Mouse (Mus musculus): ENCODE results near the gene Gm28374. TPM values are rescaled to one million over a fixed set of nuclear protein-coding genes. Genes with fewer than 3 reads are reported as not detected.
A peak's percentile ranks its signal among the peaks of the same experiment; 100 is the strongest.

The Gm28374 gene
- polyA plus RNA-seq, 1 experiment: 1.6 TPM

- no peaks in the 10 kb centered on the region for H3K4me1 ChIP-seq (ENCODE audit: control insufficient read depth, insufficient read depth, low read length)
- no peak for TF ChIP-seq CTCF (IDR thresholded peaks at IDR 0.05; ENCODE audit: borderline replicate concordance, insufficient read depth, low read length)
- no peak overlapping the region for H3K4me3 ChIP-seq (ENCODE audit: insufficient read depth, low read length)
- no peak overlapping the region for H3K27ac ChIP-seq (ENCODE audit: insufficient read depth, low read length)
Measured at GRCm38 (mm10) chr19:6069851-6070250, 12.2 kb downstream of the Gm28374 start.

GRCm38 (mm10) chr19:6068951-6069350 lies 13.1 kb downstream of the Gm28374 start:
- TF ChIP-seq POLR2A (IDR thresholded peaks at IDR 0.05; ENCODE audit: low read depth, low read length) (no peak), CTCF (IDR thresholded peaks at IDR 0.05; ENCODE audit: borderline replicate concordance, insufficient read depth, low read length) (no peak)
- Histone ChIP-seq H3K4me3 (ENCODE audit: insufficient read depth, low read length) (no peak overlapping the region), H3K27ac (ENCODE audit: insufficient read depth, low read length) (no peak overlapping the region), H3K4me1 (ENCODE audit: control insufficient read depth, insufficient read depth, low read length) (no peaks in the 10 kb centered on the region)

GRCm38 (mm10) chr19:6067724-6068415 lies 14.2 kb downstream of the Gm28374 start, which contains the start of gene Tm7sf2:
Gene Tm7sf2 (minus strand): TSS chr19:6068373.
- H3K4me1 ChIP-seq (ENCODE audit: control insufficient read depth, insufficient read depth, low read length): no peaks in the 10 kb centered on the region
- peak within 1 kb of the TSS; percentile 56 for H3K4me3 ChIP-seq (ENCODE audit: insufficient read depth, low read length)
- no peak for TF ChIP-seq CTCF (IDR thresholded peaks at IDR 0.05; ENCODE audit: borderline replicate concordance, insufficient read depth, low read length)
- peak; percentile 70 for TF ChIP-seq POLR2A (IDR thresholded peaks at IDR 0.05; ENCODE audit: low read depth, low read length)
- H3K27ac ChIP-seq (ENCODE audit: insufficient read depth, low read length): 0 out of 2 replicates have a peak within 1 kb of the TSS, but pooled peaks have one; percentile 1

GRCm38 (mm10) chr19:6067011-6067723 lies 14.9 kb downstream of the Gm28374 start:
- Histone ChIP-seq H3K27ac (ENCODE audit: insufficient read depth, low read length) (0 out of 2 replicates have a peak overlapping the region, but pooled peaks have one; percentile 1), H3K4me3 (ENCODE audit: insufficient read depth, low read length) (peak overlapping the region; percentile 56), H3K4me1 (ENCODE audit: control insufficient read depth, insufficient read depth, low read length) (no peaks in the 10 kb centered on the region)
- TF ChIP-seq CTCF (IDR thresholded peaks at IDR 0.05; ENCODE audit: borderline replicate concordance, insufficient read depth, low read length) (peak; percentile 91), POLR2A (IDR thresholded peaks at IDR 0.05; ENCODE audit: low read depth, low read length) (no peak)

GRCm38 (mm10) chr19:6066571-6066970 lies 15.5 kb downstream of the Gm28374 start:
- TF ChIP-seq POLR2A (IDR thresholded peaks at IDR 0.05; ENCODE audit: low read depth, low read length) (no peak), CTCF (IDR thresholded peaks at IDR 0.05; ENCODE audit: borderline replicate concordance, insufficient read depth, low read length) (no peak)
- Histone ChIP-seq H3K27ac (ENCODE audit: insufficient read depth, low read length) (no peak overlapping the region), H3K4me1 (ENCODE audit: control insufficient read depth, insufficient read depth, low read length) (no peaks in the 10 kb centered on the region), H3K4me3 (ENCODE audit: insufficient read depth, low read length) (peak overlapping the region; percentile 56)

- H3K4me1 ChIP-seq (ENCODE audit: control insufficient read depth, insufficient read depth, low read length): peaks cover 4% of the 10 kb centered on the region; the same call in 1 of the 2 replicates
- TF ChIP-seq CTCF (IDR thresholded peaks at IDR 0.05; ENCODE audit: borderline replicate concordance, insufficient read depth, low read length) (no peak), POLR2A (IDR thresholded peaks at IDR 0.05; ENCODE audit: low read depth, low read length) (no peak; the same call in 1 of the 2 replicates)
- no peak overlapping the region for H3K4me3 ChIP-seq (ENCODE audit: insufficient read depth, low read length)
- no peak overlapping the region for H3K27ac ChIP-seq (ENCODE audit: insufficient read depth, low read length)
Measured at GRCm38 (mm10) chr19:6063081-6063480, 19.0 kb downstream of the Gm28374 start.

GRCm38 (mm10) chr19:6062418-6062817 lies 19.6 kb downstream of the Gm28374 start:
- peaks cover 4% of the 10 kb centered on the region; the same call in 1 of the 2 replicates for H3K4me1 ChIP-seq (ENCODE audit: control insufficient read depth, insufficient read depth, low read length)
- TF ChIP-seq POLR2A (IDR thresholded peaks at IDR 0.05; ENCODE audit: low read depth, low read length): 0 out of 2 replicates have a peak, but pooled peaks have one; percentile 4
- TF ChIP-seq CTCF (IDR thresholded peaks at IDR 0.05; ENCODE audit: borderline replicate concordance, insufficient read depth, low read length): no peak
- peak overlapping the region; percentile 60 for H3K4me3 ChIP-seq (ENCODE audit: insufficient read depth, low read length)
- H3K27ac ChIP-seq (ENCODE audit: insufficient read depth, low read length): no peak overlapping the region

GRCm38 (mm10) chr19:6061641-6062302 lies 20.3 kb downstream of the Gm28374 start:
- peak; percentile 46; the same call in 1 of the 2 replicates for TF ChIP-seq POLR2A (IDR thresholded peaks at IDR 0.05; ENCODE audit: low read depth, low read length)
- TF ChIP-seq CTCF (IDR thresholded peaks at IDR 0.05; ENCODE audit: borderline replicate concordance, insufficient read depth, low read length): no peak
- Histone ChIP-seq H3K4me3 (ENCODE audit: insufficient read depth, low read length) (peak overlapping the region; percentile 60), H3K4me1 (ENCODE audit: control insufficient read depth, insufficient read depth, low read length) (peaks cover 4% of the 10 kb centered on the region; the same call in 1 of the 2 replicates), H3K27ac (ENCODE audit: insufficient read depth, low read length) (peak overlapping the region; percentile 82)

GRCm38 (mm10) chr19:6061021-6061533 lies 21.0 kb downstream of the Gm28374 start, which contains the start of gene Znhit2:
Gene Znhit2 (plus strand): TSS chr19:6061192.
- Histone ChIP-seq H3K27ac (ENCODE audit: insufficient read depth, low read length) (peak within 1 kb of the TSS; percentile 84), H3K4me1 (ENCODE audit: control insufficient read depth, insufficient read depth, low read length) (peaks cover 4% of the 10 kb centered on the region; the same call in 1 of the 2 replicates), H3K4me3 (ENCODE audit: insufficient read depth, low read length) (peak within 1 kb of the TSS; percentile 60)
- TF ChIP-seq POLR2A (IDR thresholded peaks at IDR 0.05; ENCODE audit: low read depth, low read length) (peak; percentile 68), CTCF (IDR thresholded peaks at IDR 0.05; ENCODE audit: borderline replicate concordance, insufficient read depth, low read length) (no peak)
